Mouse (Mus musculus) limb, embryonic 15.5 days (tissue): ENCODE measurements around the gene Ifnar1. TPM values are rescaled to one million over a fixed set of nuclear protein-coding genes. Genes with fewer than 3 reads are reported as not detected.

Experiments
- microRNA-seq: library from miRNA; unstranded; fragments of <30 nt; microRNA quantifications from one replicate; pipeline ENCODE4, GENCODE M21; 2016
- polyA plus RNA-seq: library from polyadenylated mRNA; unstranded; fragments of >200 nt; fragmentation: Nextera tagmentation; extraction: Ambion mirVana; gene quantifications from 2 replicates; pipeline ENCODE4 v1.2.1, GENCODE M21; 2015

The Ifnar1 gene
- polyA plus RNA-seq, 1 experiment from 2014 or later, result 55.0 TPM

Small RNA genes within 50 kb of the gene (microRNA-seq; reads per million reads assigned to microRNA genes)
- not detected for gene Mir6367

Other genes with a start within 250 kb of the Ifnar1 start
- 0.10 and 0.22 TPM in 2 replicates for gene Olig1, start 215.5 kb upstream of the Ifnar1 start, polyA plus RNA-seq
- 59.4 and 70.0 TPM in 2 replicates for gene Ifnar2, start 112.5 kb upstream of the Ifnar1 start, polyA plus RNA-seq
- 0.66 TPM in 1 of 2 replicates, not detected in the other for gene Gm21970, start 93.5 kb upstream of the Ifnar1 start, polyA plus RNA-seq
- 29.5 and 33.2 TPM in 2 replicates for gene Il10rb, start 79.1 kb upstream of the Ifnar1 start, polyA plus RNA-seq
- gene Ifngr2, start 61.8 kb downstream of the Ifnar1 start, polyA plus RNA-seq, result 56.6 and 67.3 TPM in 2 replicates
- 53.6 and 54.3 TPM in 2 replicates for gene Tmem50b, start 112.6 kb downstream of the Ifnar1 start, polyA plus RNA-seq
- gene Dnajc28, start 133.8 kb downstream of the Ifnar1 start, polyA plus RNA-seq, result 3.1 and 3.8 TPM in 2 replicates
- gene Gart, start 161.7 kb downstream of the Ifnar1 start, polyA plus RNA-seq, result 99.0 and 102 TPM in 2 replicates
- gene Son, start 162.3 kb downstream of the Ifnar1 start, polyA plus RNA-seq, result 110 and 121 TPM in 2 replicates
- 17.3 and 19.0 TPM in 2 replicates for gene Donson, start 203.5 kb downstream of the Ifnar1 start, polyA plus RNA-seq
- gene Cryzl1, start 243.7 kb downstream of the Ifnar1 start, polyA plus RNA-seq, result 61.5 and 65.9 TPM in 2 replicates
- 22.7 and 23.8 TPM in 2 replicates for gene Itsn1, start 244.0 kb downstream of the Ifnar1 start, polyA plus RNA-seq